Mouse (Mus musculus): ENCODE measurements around the gene Sned1. TPM values are rescaled to one million over a fixed set of nuclear protein-coding genes. Genes with fewer than 3 reads are reported as not detected.

The Sned1 gene
- polyA plus RNA-seq, 1 experiment from 2014 or later, result 1.2 TPM

DNA sequence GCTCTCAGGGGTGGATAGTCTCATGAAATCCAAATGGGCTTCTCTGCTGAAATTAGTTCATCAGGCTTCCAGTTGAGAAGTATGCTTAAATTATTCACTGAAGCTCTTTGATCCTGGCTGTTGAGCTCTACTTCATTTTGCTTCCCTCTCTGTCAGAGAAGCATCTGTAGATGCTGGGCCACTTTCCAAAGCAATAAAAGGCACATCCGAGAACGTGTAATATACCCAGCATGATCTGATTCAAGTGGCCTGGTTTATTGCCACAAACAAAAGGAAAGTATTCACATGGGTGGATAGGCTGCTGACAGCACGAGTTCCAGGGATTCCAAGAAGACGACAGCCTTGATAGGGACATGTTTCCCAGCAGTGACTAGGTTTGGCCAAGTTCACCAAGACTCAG lies 114.1 kb downstream of the Sned1 start:
- H3K9me3 ChIP-seq (replicated peaks), result no peaks in the 10 kb centered on the region

More for the DNA sequence above, 114.1 kb downstream of the Sned1 start:
- Histone ChIP-seq H3K4me3 (no peak overlapping the region), H3K27ac (replicated peaks) (no peak overlapping the region), H3K4me1 (peaks cover under 1% of the 10 kb centered on the region), H3K27me3 (ENCODE audit: low read depth, poor library complexity, severe bottlenecking) (no peaks in the 10 kb centered on the region), H3K36me3 (peaks cover 91% of the 10 kb centered on the region)
- WGBS, result 90% methylated on average over 4 of the region's 4 CpGs
- no peak for DNase-seq (ENCODE audit: low spot score)

Small RNAs within 50 kb of the gene (microRNA-seq; reads per million reads assigned to microRNA genes)
- gene Mir6901 (not detected), gene Mir6902 (not detected)

Other genes with a start within 250 kb of the Sned1 start
- not detected in 2 replicates for gene Aqp12, start 229.5 kb upstream of the Sned1 start, polyA plus RNA-seq (2016; fragmentation: Nextera tagmentation; extraction: Ambion mirVana)
- 39.3 and 63.0 TPM in 2 replicates for gene Kif1a, start 133.9 kb upstream of the Sned1 start, polyA plus RNA-seq (2016; fragmentation: Nextera tagmentation; extraction: Ambion mirVana)
- not detected in 2 replicates for gene Agxt, start 100.6 kb upstream of the Sned1 start, polyA plus RNA-seq (2016; fragmentation: Nextera tagmentation; extraction: Ambion mirVana)
- 0.47 and 0.62 TPM in 2 replicates for gene 2310007B03Rik, start 74.9 kb upstream of the Sned1 start, polyA plus RNA-seq (2016; fragmentation: Nextera tagmentation; extraction: Ambion mirVana)
- 0.02 and 0.07 TPM in 2 replicates for gene Crocc2, start 67.1 kb upstream of the Sned1 start, polyA plus RNA-seq (2016; fragmentation: Nextera tagmentation; extraction: Ambion mirVana)
- gene Mterf4, start 70.1 kb downstream of the Sned1 start, polyA plus RNA-seq (2016; fragmentation: Nextera tagmentation; extraction: Ambion mirVana), result 34.9 and 36.6 TPM in 2 replicates
- 79.0 and 84.5 TPM in 2 replicates for gene Ppp1r7, start 107.0 kb downstream of the Sned1 start, polyA plus RNA-seq (2016; fragmentation: Nextera tagmentation; extraction: Ambion mirVana)
- 26.9 and 31.0 TPM in 2 replicates for gene Pask, start 107.6 kb downstream of the Sned1 start, polyA plus RNA-seq (2016; fragmentation: Nextera tagmentation; extraction: Ambion mirVana)
- gene Ano7, start 138.1 kb downstream of the Sned1 start, polyA plus RNA-seq (2016; fragmentation: Nextera tagmentation; extraction: Ambion mirVana), result 0.21 and 0.25 TPM in 2 replicates
- 106 and 107 TPM in 2 replicates for gene Hdlbp, start 243.0 kb downstream of the Sned1 start, polyA plus RNA-seq (2016; fragmentation: Nextera tagmentation; extraction: Ambion mirVana)

Measured in midbrain, embryonic 10.5 days (tissue).